Mouse (Mus musculus) T-helper 2 cell (primary cell): Measurements from ENCODE around the gene Gas2.

Experiments used
- in situ Hi-C: fragments of 300-600 bp; cut with MboI, MseI; formaldehyde crosslinking; loops from one replicate; pipeline ENCODE4 v1.15.1; 2025; ENCODE audit warnings: high pct_unique_total_duplicates

Gene Gas2

GRCm38 (mm10) chr7:51861250-51862096, at the start of gene Gas2:
TSS of gene Gas2 (plus strand) at chr7:51862015.
- in situ Hi-C loops = loop anchor here (10.0 kb wide), 1 partner anchor 137 kb away; no protein-coding TSS in a partner anchor

DNA sequence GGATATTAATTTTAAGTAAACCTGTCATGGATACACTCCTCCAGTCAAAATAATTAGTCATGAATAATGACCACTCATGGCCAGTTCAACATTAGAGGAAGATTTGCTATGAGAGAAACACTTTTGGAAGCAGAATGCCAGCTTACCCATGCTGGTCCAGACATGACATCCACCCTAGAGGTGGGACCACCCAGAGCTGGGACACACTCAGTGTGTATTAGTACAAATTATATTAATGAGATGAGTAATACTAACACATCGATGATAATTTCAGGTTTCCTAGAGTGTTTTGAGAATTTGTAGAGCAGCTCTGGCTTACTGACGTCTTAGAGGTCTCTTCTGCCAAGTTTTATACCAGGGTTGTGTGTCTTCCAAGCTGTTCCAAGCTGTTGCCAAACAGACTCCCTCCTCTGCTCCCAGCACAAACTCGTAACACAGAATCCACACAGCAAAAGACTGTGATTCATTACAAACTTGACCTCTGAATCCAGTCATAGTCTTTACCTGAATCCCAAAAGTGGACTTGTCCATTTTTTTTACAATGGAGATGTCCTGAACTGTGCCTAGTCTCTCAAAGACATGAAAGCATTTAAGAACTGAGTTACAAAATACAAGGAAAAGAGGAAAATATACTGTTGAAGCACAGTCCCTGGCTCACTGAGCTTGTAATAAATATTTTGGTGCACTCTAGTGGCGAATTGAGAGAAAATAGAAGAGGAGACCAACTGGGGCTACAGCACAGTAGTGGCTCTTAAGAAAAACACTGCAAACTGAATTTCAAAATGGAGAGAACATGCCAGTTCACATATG, 46.1 kb upstream of the Gas2 start:
- in situ Hi-C loops = loop anchor here (10.0 kb wide), 1 partner anchor 681 kb away; no protein-coding TSS in a partner anchor

DNA sequence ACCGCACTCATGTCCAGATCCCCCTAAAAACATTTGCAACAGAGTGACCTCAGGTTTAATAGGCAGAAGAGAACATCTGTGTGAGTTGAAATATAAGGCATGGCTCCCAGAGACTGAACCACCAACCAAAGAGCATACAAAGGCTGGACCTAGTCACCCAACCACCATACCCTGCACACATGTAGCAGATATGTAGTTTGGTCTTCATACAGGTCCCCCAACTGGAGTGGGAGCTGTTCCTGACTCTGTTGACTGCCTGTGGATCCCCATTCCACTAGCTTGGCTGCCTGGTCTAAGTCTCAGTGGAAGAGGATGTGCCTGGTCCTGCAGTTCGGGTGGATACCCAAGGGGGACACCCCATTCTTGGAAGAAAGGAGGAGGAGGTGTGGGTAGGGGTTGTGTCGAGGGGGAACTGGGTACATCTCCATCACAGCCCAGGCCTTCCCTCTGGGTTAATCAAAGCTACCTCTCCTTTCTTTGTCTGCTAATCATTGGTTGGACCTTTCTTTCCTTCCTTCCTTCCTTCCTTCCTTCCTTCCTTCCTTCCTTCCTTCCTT, 45.5 kb upstream of the Gas2 start:
- in situ Hi-C loops = loop anchor here (10.0 kb wide), 1 partner anchor 682 kb away; no protein-coding TSS in a partner anchor

DNA sequence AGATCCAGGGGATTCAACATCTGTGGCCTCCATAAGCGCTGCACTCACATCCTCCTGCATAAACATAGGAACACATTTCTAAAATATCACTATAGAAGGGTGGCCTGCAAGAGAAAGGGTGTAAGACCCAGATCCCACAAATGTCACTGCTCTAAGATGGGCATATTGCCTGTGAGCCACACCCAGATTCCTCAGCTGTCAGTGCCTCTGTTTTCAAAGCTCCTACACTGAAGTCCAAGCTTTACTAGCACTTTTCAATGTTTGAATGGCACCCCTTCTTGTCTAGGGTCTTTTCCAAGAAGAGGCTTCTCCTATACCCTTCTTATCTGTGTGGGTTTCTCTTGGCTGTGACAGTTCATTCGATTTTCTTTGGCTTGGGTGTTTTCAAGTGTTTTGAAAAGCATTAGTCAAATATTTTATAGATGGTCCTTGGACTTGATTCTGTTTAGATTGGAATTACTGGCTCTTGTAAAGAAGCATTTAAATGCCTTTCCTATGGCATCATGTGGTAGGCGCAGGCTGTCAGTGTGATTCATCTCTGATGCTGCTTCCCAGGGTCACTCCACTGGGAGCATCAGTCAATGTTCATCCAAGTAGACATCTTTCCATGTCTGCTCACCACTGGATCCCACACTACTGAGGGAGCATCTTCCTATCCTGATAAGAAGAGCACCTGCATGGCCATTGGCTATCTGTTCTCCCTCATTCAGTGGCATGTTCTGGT, 43.4 kb upstream of the Gas2 start:
- in situ Hi-C loops = loop anchor here (10.0 kb wide), 1 partner anchor 684 kb away; no protein-coding TSS in a partner anchor

DNA sequence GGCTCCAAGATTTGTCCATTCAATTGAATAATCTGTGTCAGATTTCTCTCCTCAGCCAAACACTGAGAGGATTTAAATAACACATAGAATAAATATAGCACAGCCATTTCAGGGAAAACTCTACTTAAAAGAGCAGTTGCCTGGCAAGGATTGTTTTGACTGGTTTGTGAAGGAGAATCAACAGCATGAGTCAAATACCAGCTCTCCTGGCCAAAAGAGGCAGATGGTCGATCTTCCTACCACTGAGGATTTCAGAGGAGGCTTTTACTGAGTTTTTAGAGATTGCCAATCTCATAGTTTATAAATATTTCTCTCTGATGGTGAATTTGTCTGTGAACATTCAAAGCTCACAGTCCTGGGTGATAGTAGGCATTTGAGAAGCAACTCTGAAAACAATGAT, 41.9 kb upstream of the Gas2 start:
- in situ Hi-C loops = loop anchor here (10.0 kb wide), 1 partner anchor 685 kb away; no protein-coding TSS in a partner anchor

DNA sequence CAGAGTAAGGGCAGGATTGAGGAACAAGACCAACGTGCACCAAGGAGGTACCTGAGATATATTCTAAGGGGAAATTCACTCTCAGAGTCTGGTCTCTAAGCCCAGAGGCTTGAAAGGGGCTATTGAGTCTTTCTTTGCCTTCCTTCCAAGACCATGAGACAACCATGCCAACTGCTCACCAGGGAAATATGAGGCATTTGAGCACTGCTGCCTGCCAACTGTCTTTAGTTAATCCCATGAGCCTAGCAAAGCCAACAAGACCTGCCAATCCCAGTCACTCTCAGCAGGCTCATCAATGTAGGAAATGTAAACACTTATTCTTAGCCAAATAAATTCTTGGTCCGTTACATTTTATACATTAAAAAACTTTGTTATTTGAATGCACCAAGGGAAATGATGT, 40.3 kb upstream of the Gas2 start:
- in situ Hi-C loops = no loop called here

DNA sequence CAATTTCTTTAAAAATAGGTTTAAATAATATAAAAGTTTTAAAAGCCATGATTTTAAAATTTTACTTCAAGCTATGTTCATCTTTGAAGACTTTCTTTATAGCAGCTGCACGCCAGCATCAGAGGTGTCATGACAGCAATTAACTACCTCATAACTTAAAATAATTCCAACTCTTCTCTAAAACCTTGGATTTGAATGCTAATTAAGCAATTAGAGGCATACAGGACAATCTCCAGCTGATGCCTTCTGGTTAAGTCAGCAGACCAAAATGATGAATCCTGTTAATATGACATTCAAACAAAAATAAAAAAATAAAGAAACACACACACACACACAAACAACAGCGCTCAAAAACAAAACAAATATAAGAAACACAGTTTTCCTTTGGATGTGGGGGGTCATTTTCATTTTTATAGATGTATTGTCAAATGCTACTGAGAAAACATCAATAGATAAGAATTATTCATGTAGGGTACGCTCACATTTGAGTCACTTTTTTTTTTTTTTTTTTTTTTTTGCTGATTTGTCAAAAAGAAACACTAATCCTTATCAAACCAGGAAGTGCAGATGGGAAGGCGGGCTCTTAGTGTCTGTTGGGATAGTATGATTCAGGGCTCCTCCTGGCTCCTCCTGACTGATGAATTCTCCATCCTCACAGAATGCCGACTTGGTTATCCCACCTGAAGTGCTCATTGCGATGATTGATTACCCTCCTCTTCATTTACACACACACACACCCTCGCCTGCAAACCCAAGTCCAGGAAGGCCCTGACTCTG, 38.1 kb upstream of the Gas2 start:
- in situ Hi-C loops = no loop called here

- in situ Hi-C loops = loop anchor here (25.0 kb wide), 1 partner anchor 195 kb away; no protein-coding TSS in a partner anchor
These were observed 29.9 kb upstream of the Gas2 start for GRCm38 (mm10) chr7:51831917-51832316.

DNA sequence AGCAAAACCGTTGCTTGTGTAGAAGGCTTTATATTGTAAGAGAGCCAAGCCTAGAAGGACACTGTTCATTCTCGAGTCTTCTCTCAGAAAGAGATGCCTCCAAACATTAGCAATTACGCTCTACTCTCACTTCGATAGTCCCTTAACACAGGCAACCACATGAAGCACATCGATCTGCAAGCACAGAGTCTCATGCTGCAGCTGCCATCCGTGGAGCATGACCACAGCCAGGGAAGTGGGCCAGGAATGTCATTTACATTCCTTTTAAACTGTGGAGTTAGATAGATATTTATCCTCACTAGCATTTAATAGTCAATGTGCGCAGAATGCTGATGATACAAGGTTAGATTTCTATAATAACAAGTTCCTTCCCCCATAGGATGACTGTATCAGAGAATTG, 21.3 kb upstream of the Gas2 start:
- in situ Hi-C loops = loop anchor here (25.0 kb wide), 1 partner anchor 203 kb away; no protein-coding TSS in a partner anchor

GRCm38 (mm10) chr7:51850877-51851276, 10.9 kb upstream of the Gas2 start:
- in situ Hi-C loops = loop anchor here (10.0 kb wide), 1 partner anchor 114 kb away; no protein-coding TSS in a partner anchor

GRCm38 (mm10) chr7:51851890-51852507, 9.8 kb upstream of the Gas2 start:
- in situ Hi-C loops = loop anchor here (10.0 kb wide), 1 partner anchor 113 kb away; no protein-coding TSS in a partner anchor

GRCm38 (mm10) chr7:51862097-51862492, 280 bp downstream of the Gas2 start, which contains the start of gene Fancf:
TSS of gene Fancf (minus strand) at chr7:51862267.
- in situ Hi-C loops = loop anchor here (10.0 kb wide), 1 partner anchor 137 kb away; no protein-coding TSS in a partner anchor

- in situ Hi-C loops = loop anchor here (10.0 kb wide), 1 partner anchor 138 kb away; no protein-coding TSS in a partner anchor
These were observed 1.0 kb downstream of the Gas2 start for GRCm38 (mm10) chr7:51862842-51863241.

DNA sequence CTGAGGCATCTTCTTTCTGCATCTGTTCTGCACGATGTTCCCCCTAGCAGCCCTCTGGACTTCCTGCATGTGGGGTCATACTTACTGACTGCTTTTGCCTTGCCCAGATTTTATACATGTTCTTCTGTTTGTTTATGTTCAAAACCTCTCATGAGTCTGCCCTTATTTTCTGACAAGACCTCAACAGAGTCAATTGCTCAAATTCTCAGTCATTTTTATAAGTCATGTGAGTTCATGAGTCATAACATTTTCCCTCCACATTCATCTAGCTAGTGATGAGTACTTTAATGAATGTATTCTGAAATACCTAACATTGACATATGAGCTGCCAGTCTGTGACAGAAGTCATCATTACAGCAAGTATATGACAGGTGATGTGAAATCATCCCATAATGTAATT, 3.5 kb downstream of the Gas2 start:
- in situ Hi-C loops = loop anchor here (10.0 kb wide), 1 partner anchor 141 kb away; no protein-coding TSS in a partner anchor

DNA sequence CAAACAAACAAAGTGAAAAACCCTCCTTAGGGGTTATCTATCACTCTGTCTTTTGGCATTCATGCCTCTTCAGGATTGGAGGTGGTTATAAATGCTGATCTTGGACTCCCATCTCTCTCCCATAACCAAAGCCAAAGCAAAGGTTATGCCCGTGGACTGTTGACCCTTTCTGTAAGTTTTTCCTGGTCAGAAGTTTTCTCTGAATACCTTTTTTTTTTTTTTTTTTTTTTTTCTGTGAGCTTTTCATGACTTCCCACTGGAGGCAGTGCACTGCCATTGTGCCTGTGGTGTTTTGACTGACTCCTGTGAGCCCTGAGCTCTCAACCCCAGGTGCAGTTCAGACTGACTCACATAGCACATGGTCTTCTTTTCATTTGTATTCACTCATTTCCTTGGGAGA, 6.2 kb downstream of the Gas2 start:
- in situ Hi-C loops = loop anchor here (10.0 kb wide), 1 partner anchor 143 kb away; no protein-coding TSS in a partner anchor

DNA sequence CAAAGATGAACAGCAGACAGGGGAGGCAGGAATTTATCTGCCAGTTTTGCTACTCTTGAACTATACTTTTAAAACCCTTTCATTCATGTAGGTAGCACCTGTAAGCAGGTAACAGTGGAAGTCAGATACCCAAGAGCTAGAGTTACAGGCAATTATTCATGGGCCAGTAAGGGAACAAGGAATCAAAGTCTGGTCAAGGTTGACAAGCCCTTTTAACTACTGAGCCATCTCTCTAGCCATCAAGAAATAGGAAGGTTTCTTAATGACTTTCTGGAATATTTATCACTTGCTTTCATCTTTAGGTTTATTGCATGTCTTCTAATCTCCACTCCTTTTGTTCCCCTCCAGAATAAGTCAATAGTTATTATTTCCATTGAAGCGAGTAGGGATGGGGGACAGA, 10.2 kb downstream of the Gas2 start:
- in situ Hi-C loops = no loop called here

DNA sequence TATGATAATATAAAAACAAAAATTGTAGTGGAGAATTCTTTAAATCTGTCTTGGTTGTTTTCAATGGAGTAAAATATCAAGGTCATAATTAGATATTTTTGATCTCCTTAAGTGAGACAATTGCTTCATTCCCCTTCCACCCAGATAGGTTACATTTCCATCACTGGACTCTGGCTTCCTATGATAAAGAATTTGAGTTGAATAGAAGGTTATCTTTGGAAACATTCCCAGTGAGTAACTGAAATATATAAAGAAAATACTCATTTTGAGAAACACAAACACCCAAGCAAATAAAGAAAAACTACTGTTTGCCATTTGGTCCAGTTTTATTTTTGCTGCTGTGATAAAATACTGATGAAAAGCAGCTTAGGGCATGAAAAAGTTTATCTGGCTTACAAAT, 10.8 kb downstream of the Gas2 start:
- in situ Hi-C loops = no loop called here

DNA sequence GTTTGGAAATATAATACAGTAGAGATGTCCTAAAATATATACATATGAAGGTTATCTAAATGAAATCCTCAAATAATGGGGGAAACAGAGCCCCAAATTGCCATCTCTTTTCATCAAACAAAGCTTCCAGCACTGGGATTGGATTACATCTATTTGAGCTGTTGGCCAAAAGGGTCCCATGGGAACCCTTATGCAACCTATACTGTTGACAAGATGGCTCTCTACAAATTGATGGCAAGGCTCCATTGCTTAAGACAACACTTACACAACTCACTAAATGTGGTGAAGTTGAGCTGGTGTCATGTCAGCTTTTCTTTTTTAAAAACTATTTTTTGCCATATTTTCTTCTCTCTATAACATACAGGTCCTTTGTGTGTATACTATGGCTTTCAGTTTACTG, 14.5 kb downstream of the Gas2 start:
- in situ Hi-C loops = no loop called here

DNA sequence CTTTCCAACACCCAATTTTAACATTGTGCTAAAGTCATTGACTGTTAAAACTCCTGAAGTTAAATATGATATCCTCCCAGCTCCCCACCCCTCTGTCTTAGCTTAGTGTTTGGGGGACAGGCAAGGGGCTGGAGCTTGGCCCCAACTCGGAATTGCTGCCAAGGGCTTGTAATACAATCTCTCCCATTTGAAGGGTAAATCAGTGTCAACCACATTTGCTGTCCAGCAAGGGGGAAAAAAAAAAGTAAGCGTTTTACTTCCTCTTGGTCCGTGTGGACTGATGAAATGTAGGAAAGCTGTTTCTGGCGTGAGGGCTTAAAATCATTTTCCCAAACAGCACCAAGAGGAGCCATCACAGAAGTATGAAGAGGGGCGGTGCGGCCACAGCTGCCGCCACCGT, 16.9 kb downstream of the Gas2 start:
- in situ Hi-C loops = no loop called here
